Mouse (Mus musculus): Measurements from ENCODE around the gene Tpx2. TPM values are rescaled to one million over a fixed set of nuclear protein-coding genes. Genes with fewer than 3 reads are reported as not detected.

Tpx2 gene
- polyA plus RNA-seq, 1 experiment = 26.3 TPM

GRCm38 (mm10) chr2:152930276-152930675 is 82.5 kb downstream of the Tpx2 start:
- Histone ChIP-seq H3K4me2 (ENCODE audit: low read depth) (peak overlapping the region; percentile 89), H3K4me3 (peak overlapping the region; percentile 84), H3K79me2 (ENCODE audit: control insufficient read depth, insufficient read depth) (peaks cover 39% of the 10 kb centered on the region), H3K27me3 (ENCODE audit: control insufficient read depth, insufficient read depth, insufficient read length) (no peaks in the 10 kb centered on the region), H3ac (ENCODE audit: control insufficient read depth, insufficient read length) (no peak overlapping the region), H3K36me3 (ENCODE audit: control insufficient read depth, insufficient read depth) (no peaks in the 10 kb centered on the region)
- peak; percentile 26 for TF ChIP-seq POLR2AphosphoS2 (IDR thresholded peaks at IDR 0.05; ENCODE audit: insufficient read length, low read depth)
- no peak for TF ChIP-seq MYOG (IDR thresholded peaks at IDR 0.05; ENCODE audit: control insufficient read depth in 1 of 3, insufficient read depth in 1 of 3, insufficient read length in 2 of 3, low read depth in 2 of 3)
- no peak for TF ChIP-seq SRF (IDR thresholded peaks at IDR 0.05; ENCODE audit: control insufficient read depth, insufficient read length, low read depth)

DNA sequence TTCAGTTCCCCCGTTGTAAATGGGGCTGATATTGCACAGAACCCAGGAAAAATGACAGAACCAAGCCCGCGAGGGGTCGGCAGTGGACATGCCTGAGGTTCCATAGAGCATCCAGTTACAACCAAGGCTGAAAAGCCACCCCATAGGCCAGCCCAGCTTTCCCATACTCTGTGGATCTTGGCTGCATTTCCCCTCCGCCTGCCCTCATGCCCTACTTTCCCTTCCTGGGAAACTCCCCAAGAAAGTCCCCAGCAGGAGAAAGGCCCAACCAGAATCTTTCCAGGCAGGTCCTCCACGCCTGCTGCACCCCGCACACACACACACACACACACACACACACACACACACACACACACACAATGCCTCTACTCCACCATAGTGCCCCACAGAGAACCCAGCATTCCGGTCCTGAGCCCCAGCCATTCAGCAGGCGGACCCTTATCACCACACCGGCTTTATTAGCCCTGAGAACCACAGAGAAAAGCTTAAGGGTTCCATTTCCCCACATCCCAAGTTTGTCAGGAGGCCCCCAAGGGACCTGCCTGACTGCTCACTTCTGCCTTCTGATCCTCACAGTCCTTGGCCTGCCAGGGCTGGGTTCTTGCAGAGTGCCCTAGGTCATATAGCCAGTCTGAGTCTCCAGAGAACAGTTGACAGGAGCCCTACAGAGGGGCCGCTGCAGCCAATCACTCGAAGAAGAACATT is 83.8 kb downstream of the Tpx2 start:
- Histone ChIP-seq H3K4me2 (ENCODE audit: low read depth) (peak overlapping the region; percentile 89), H3ac (ENCODE audit: control insufficient read depth, insufficient read length) (peak overlapping the region; percentile 9), H3K4me3 (peak overlapping the region; percentile 84), H3K27me3 (ENCODE audit: control insufficient read depth, insufficient read depth, insufficient read length) (no peaks in the 10 kb centered on the region), H3K36me3 (ENCODE audit: control insufficient read depth, insufficient read depth) (no peaks in the 10 kb centered on the region), H3K79me2 (ENCODE audit: control insufficient read depth, insufficient read depth) (peaks cover 39% of the 10 kb centered on the region)
- no peak for TF ChIP-seq MYOG (IDR thresholded peaks at IDR 0.05; ENCODE audit: control insufficient read depth in 1 of 3, insufficient read depth in 1 of 3, insufficient read length in 2 of 3, low read depth in 2 of 3)
- no peak for TF ChIP-seq TCF3 (IDR thresholded peaks at IDR 0.05; ENCODE audit: insufficient read length, low read depth)

DNA sequence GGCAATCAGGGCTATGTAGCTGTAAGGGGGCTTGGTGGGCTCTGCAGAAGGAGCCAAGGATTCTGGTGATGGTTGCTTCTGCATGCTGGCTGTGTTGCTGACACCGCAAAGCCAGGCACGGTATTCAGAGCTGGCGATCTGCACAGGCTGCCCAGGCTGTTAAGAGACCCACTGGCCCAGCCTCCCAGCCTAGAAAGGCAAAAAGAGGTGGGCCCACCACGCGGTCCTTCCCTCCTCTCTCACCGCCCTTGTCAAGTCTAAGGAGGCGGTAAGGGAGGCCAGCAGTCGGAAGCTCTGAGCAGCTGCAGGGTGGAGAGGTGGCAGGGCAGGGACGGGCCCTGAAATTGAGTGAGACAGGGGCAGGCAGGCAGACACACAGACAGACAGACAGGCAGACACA is 85.3 kb downstream of the Tpx2 start, which contains the start of gene Foxs1:
Gene Foxs1 (minus strand): TSS at position 161 of the 400 bp plus-strand sequence.
- TF ChIP-seq MYOG (IDR thresholded peaks at IDR 0.05; ENCODE audit: control insufficient read depth in 1 of 3, insufficient read depth in 1 of 3, insufficient read length in 2 of 3, low read depth in 2 of 3) = peak in 2 of 3 experiments; percentile 2 to 67
- peak in 2 of 3 experiments; percentile 62 to 74 for TF ChIP-seq MYOD1 (IDR thresholded peaks at IDR 0.05; ENCODE audit: control insufficient read depth in 1 of 3, insufficient read length in 2 of 3, low read depth in 2 of 3)
- peak; percentile 89 for TF ChIP-seq POLR2A (IDR thresholded peaks at IDR 0.05; ENCODE audit: insufficient read length, low read depth)
- peak; percentile 95 for TF ChIP-seq POLR2AphosphoS2 (IDR thresholded peaks at IDR 0.05; ENCODE audit: insufficient read length, low read depth)
- peak; percentile 86 for TF ChIP-seq SRF (IDR thresholded peaks at IDR 0.05; ENCODE audit: control insufficient read depth, insufficient read length, low read depth)
- TF ChIP-seq CEBPB (IDR thresholded peaks at IDR 0.05; ENCODE audit: insufficient read depth, poor library complexity, severe bottlenecking) = no peak
- TF ChIP-seq MAX (IDR thresholded peaks at IDR 0.05; ENCODE audit: low read depth) = no peak
- Histone ChIP-seq H3K27me3 (ENCODE audit: control insufficient read depth, insufficient read depth, insufficient read length) (no peaks in the 10 kb centered on the region), H3K4me3 (peak within 1 kb of the TSS; percentile 84), H3K4me2 (ENCODE audit: low read depth) (peak within 1 kb of the TSS; percentile 89), H3K79me2 (ENCODE audit: control insufficient read depth, insufficient read depth) (peaks cover 39% of the 10 kb centered on the region), H3ac (ENCODE audit: control insufficient read depth, insufficient read length) (peak within 1 kb of the TSS; percentile 9), H3K36me3 (ENCODE audit: control insufficient read depth, insufficient read depth) (no peaks in the 10 kb centered on the region)

GRCm38 (mm10) chr2:152933614-152934013 is 85.8 kb downstream of the Tpx2 start:
- peaks cover 39% of the 10 kb centered on the region for H3K79me2 ChIP-seq (ENCODE audit: control insufficient read depth, insufficient read depth)
- H3K4me2 ChIP-seq (ENCODE audit: low read depth) = peak overlapping the region; percentile 89
- no peaks in the 10 kb centered on the region for H3K27me3 ChIP-seq (ENCODE audit: control insufficient read depth, insufficient read depth, insufficient read length)
- no peaks in the 10 kb centered on the region for H3K36me3 ChIP-seq (ENCODE audit: control insufficient read depth, insufficient read depth)
- H3ac ChIP-seq (ENCODE audit: control insufficient read depth, insufficient read length) = peak overlapping the region; percentile 9
- TF ChIP-seq CEBPB (IDR thresholded peaks at IDR 0.05; ENCODE audit: insufficient read depth, poor library complexity, severe bottlenecking) = peak; percentile 81
- TF ChIP-seq MYOD1 (IDR thresholded peaks at IDR 0.05; ENCODE audit: control insufficient read depth in 1 of 3, insufficient read length in 2 of 3, low read depth in 2 of 3) = no peak
- peak overlapping the region; percentile 84 for H3K4me3 ChIP-seq

GRCm38 (mm10) chr2:152939846-152940245 is 92.1 kb downstream of the Tpx2 start:
- Histone ChIP-seq H3K79me2 (ENCODE audit: control insufficient read depth, insufficient read depth) (no peaks in the 10 kb centered on the region), H3ac (ENCODE audit: control insufficient read depth, insufficient read length) (no peak overlapping the region), H3K4me3 (no peak overlapping the region), H3K36me3 (ENCODE audit: control insufficient read depth, insufficient read depth) (no peaks in the 10 kb centered on the region), H3K4me2 (ENCODE audit: low read depth) (no peak overlapping the region), H3K27me3 (ENCODE audit: control insufficient read depth, insufficient read depth, insufficient read length) (peaks cover 30% of the 10 kb centered on the region)
- TF ChIP-seq SRF (IDR thresholded peaks at IDR 0.05; ENCODE audit: control insufficient read depth, insufficient read length, low read depth) = no peak
- no peak for TF ChIP-seq USF1 (IDR thresholded peaks at IDR 0.05; ENCODE audit: low read depth)
- TF ChIP-seq TCF3 (IDR thresholded peaks at IDR 0.05; ENCODE audit: insufficient read length, low read depth) = no peak
- TF ChIP-seq MYOD1 (IDR thresholded peaks at IDR 0.05; ENCODE audit: control insufficient read depth in 1 of 3, insufficient read length in 2 of 3, low read depth in 2 of 3) = no peak
- TF ChIP-seq REST (IDR thresholded peaks at IDR 0.05; ENCODE audit: insufficient read depth, insufficient read length) = no peak
- TF ChIP-seq POLR2AphosphoS2 (IDR thresholded peaks at IDR 0.05; ENCODE audit: insufficient read length, low read depth) = no peak
- no peak for TF ChIP-seq MYOG (IDR thresholded peaks at IDR 0.05; ENCODE audit: control insufficient read depth in 1 of 3, insufficient read depth in 1 of 3, insufficient read length in 2 of 3, low read depth in 2 of 3)
- no peak for TF ChIP-seq POLR2A (IDR thresholded peaks at IDR 0.05; ENCODE audit: insufficient read length, low read depth)
- TF ChIP-seq TCF12 (IDR thresholded peaks at IDR 0.05; ENCODE audit: insufficient read depth, poor library complexity, severe bottlenecking) = no peak
- no peak for TF ChIP-seq E2F4 (IDR thresholded peaks at IDR 0.05; ENCODE audit: insufficient read depth)
- TF ChIP-seq CEBPB (IDR thresholded peaks at IDR 0.05; ENCODE audit: insufficient read depth, poor library complexity, severe bottlenecking) = no peak
- TF ChIP-seq MAX (IDR thresholded peaks at IDR 0.05; ENCODE audit: low read depth) = no peak

Measured in myocyte (in vitro differentiated cells).